Mouse (Mus musculus): Measurements from ENCODE around the gene Plppr4. TPM values are rescaled to one million over a fixed set of nuclear protein-coding genes. Genes with fewer than 3 reads are reported as not detected.

The Plppr4 gene
- 0.29 and 0.41 TPM in 2 replicates for polyA plus RNA-seq (2015; fragmentation: Nextera tagmentation; extraction: Ambion mirVana)

DNA sequence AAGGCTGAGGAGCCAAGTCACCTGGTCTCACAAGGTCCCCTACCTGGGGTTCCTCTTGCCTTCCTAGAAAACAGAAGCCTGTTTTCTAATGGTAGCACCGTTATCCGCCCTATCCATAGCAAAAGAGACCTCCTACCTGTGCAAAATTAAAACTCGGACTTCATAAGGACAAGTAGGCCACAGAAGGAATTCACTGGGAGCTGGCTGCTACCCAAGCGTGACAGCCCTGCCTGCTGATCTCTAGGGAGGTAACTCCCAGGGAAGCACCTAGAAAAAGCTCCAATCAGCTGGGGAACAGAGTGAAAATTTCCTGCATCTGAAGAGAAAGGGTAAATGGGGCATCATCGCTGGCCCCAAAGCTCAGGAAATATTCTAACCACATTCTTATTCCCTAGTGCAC, at the start of gene Plppr4:
Gene Plppr4, minus strand, starts transcription at position 349 of the 400 bp plus-strand sequence.
- ATAC-seq (ENCODE audit: low FRiP score, low read depth), result no peak
- Histone ChIP-seq H3K4me3 (peak within 1 kb of the TSS; percentile 52), H3K4me2 (replicated peaks) (peak within 1 kb of the TSS; percentile 90), H3K27me3 (peaks cover 19% of the 10 kb centered on the region), H3K36me3 (no peaks in the 10 kb centered on the region), H3K27ac (no peak within 1 kb of the TSS), H3K9me3 (no peaks in the 10 kb centered on the region), H3K9ac (peak within 1 kb of the TSS; percentile 65), H3K4me1 (peaks cover 8% of the 10 kb centered on the region)
- WGBS, result 38% methylated on average over 5 of the region's 5 CpGs

- ATAC-seq (ENCODE audit: low FRiP score, low read depth), result no peak
- Histone ChIP-seq H3K9me3 (no peaks in the 10 kb centered on the region), H3K27me3 (no peaks in the 10 kb centered on the region), H3K4me3 (no peak overlapping the region), H3K27ac (no peak overlapping the region), H3K36me3 (no peaks in the 10 kb centered on the region), H3K9ac (no peak overlapping the region), H3K4me2 (replicated peaks) (no peak overlapping the region), H3K4me1 (no peaks in the 10 kb centered on the region)
- 84% methylated on average over 2 of the region's 2 CpGs for WGBS
Observed at GRCm38 (mm10) chr3:117405821-117406220, 45.1 kb upstream of the Plppr4 start.

- no peaks in the 10 kb centered on the region for H3K9me3 ChIP-seq
- H3K27me3 ChIP-seq, result no peaks in the 10 kb centered on the region
- no peak overlapping the region for H3K4me3 ChIP-seq
- ATAC-seq (ENCODE audit: low FRiP score, low read depth), result no peak
- H3K4me1 ChIP-seq, result no peaks in the 10 kb centered on the region
- no peak overlapping the region for H3K27ac ChIP-seq
- no peaks in the 10 kb centered on the region for H3K36me3 ChIP-seq
- WGBS, result 87% methylated on average over 3 of the region's 3 CpGs
- no peak overlapping the region for H3K9ac ChIP-seq
- no peak overlapping the region for H3K4me2 ChIP-seq (replicated peaks)
Observed at GRCm38 (mm10) chr3:117403740-117404139, 43.1 kb upstream of the Plppr4 start.

DNA sequence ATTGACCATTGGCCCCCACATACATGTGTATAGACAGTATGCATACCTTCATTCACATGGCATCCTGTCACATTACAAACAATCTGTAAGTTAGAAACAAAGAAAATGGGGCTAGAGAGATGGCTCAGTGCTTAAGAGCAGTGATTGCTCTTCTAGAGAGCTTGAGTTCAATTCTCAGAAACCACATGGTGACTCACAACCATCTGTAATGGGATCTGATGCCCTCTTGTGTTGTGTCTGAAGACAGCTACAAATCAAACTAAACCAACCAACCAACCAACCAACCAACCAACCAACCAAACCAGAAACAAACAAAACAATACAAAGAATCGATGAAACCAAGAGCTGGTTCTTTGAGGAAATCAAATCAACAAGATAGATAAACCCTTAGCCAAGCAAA, 5.4 kb upstream of the Plppr4 start:
- 81% methylated on average over 1 of the region's 1 CpGs for WGBS
- H3K4me2 ChIP-seq (replicated peaks), result no peak overlapping the region
- no peaks in the 10 kb centered on the region for H3K4me1 ChIP-seq
- no peak overlapping the region for H3K27ac ChIP-seq
- H3K9me3 ChIP-seq, result no peaks in the 10 kb centered on the region
- H3K27me3 ChIP-seq, result peaks cover 3% of the 10 kb centered on the region; the same call in 1 of the 2 replicates
- H3K9ac ChIP-seq, result no peak overlapping the region
- no peaks in the 10 kb centered on the region for H3K36me3 ChIP-seq
- H3K4me3 ChIP-seq, result no peak overlapping the region
- ATAC-seq (ENCODE audit: low FRiP score, low read depth), result no peak

- no peak overlapping the region for H3K27ac ChIP-seq
- ATAC-seq (ENCODE audit: low FRiP score, low read depth), result peak; percentile 76
Observed at GRCm38 (mm10) chr3:117359686-117360521, 772 bp downstream of the Plppr4 start.

DNA sequence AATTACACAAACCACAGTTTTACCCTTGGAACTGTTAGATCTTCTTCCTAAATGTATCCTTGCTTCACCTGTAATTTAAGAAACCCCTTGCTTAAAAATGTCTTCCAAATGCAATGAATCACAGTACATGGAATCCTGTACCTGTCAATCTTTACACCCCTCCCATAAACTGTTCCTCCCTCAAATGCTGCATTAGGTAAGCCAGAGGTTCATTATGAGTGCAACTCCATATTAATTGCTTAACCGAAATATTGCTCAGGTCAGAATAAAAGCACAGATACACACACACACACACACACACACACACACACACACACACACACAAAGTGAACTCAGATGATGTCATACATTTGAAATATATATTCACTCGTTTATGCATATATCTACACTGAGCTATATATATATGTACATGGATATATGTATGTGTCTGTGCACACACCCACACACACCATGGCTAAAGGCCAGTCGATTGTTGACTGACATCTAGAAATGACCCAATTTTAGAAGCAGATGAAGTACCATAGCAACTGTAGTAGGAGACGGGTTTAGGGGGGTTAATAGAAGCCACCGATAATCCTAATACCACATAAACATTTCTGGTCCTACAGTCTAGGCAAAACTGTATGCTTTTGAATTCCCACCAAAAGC, 1.6 kb downstream of the Plppr4 start:
- no peak overlapping the region for H3K9ac ChIP-seq
- no peak for ATAC-seq (ENCODE audit: low FRiP score, low read depth)
- H3K9me3 ChIP-seq, result no peaks in the 10 kb centered on the region
- peak overlapping the region; percentile 90 for H3K4me2 ChIP-seq (replicated peaks)
- H3K27ac ChIP-seq, result no peak overlapping the region
- peaks cover 8% of the 10 kb centered on the region for H3K4me1 ChIP-seq
- H3K27me3 ChIP-seq, result peaks cover 19% of the 10 kb centered on the region
- no peaks in the 10 kb centered on the region for H3K36me3 ChIP-seq
- 79% methylated on average over 5 of the region's 5 CpGs for WGBS
- H3K4me3 ChIP-seq, result no peak overlapping the region

More at GRCm38 (mm10) chr3:117359686-117360521, 772 bp downstream of the Plppr4 start:
- peak overlapping the region; percentile 52 for H3K4me3 ChIP-seq
- H3K36me3 ChIP-seq, result no peaks in the 10 kb centered on the region
- peak overlapping the region; percentile 90 for H3K4me2 ChIP-seq (replicated peaks)
- H3K4me1 ChIP-seq, result peaks cover 8% of the 10 kb centered on the region
- peaks cover 19% of the 10 kb centered on the region for H3K27me3 ChIP-seq
- no peaks in the 10 kb centered on the region for H3K9me3 ChIP-seq
- H3K9ac ChIP-seq, result peak overlapping the region; percentile 65
- 1% methylated on average over 46 of the region's 46 CpGs for WGBS

- ATAC-seq (ENCODE audit: low FRiP score, low read depth), result no peak
- WGBS, result 84% methylated on average over 3 of the region's 3 CpGs
Observed at GRCm38 (mm10) chr3:117357367-117357766, 3.3 kb downstream of the Plppr4 start.

DNA sequence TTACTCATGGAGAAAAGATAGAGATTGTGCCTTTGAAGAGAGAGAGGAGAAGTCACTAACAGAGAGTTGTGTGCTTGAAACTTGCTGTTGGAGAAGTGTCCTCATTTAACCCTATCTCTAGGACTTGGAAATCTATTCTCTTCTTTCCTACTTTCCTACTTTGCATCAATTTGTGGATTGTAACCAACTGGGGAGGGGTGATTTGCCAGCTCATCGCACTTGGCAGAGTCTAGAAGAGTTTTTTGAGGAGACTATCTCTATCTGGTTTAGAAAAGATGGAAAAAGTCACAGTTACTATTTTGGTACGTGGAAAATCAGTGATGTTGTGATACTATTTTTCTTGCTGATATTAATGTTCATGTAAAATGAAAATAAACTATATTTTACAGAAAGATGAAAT, 6.7 kb downstream of the Plppr4 start:
- H3K4me2 ChIP-seq (replicated peaks), result no peak overlapping the region
- no peaks in the 10 kb centered on the region for H3K4me1 ChIP-seq
- H3K27me3 ChIP-seq, result no peaks in the 10 kb centered on the region
- H3K27ac ChIP-seq, result no peak overlapping the region
- 79% methylated on average over 2 of the region's 2 CpGs for WGBS
- no peak overlapping the region for H3K4me3 ChIP-seq
- H3K9ac ChIP-seq, result no peak overlapping the region
- H3K36me3 ChIP-seq, result no peaks in the 10 kb centered on the region
- no peaks in the 10 kb centered on the region for H3K9me3 ChIP-seq
- no peak for ATAC-seq (ENCODE audit: low FRiP score, low read depth)

More at GRCm38 (mm10) chr3:117357367-117357766, 3.3 kb downstream of the Plppr4 start:
- Histone ChIP-seq H3K4me3 (no peak overlapping the region), H3K4me1 (peaks cover 8% of the 10 kb centered on the region), H3K27ac (no peak overlapping the region), H3K9me3 (no peaks in the 10 kb centered on the region), H3K9ac (no peak overlapping the region), H3K27me3 (peaks cover 19% of the 10 kb centered on the region), H3K4me2 (replicated peaks) (no peak overlapping the region), H3K36me3 (no peaks in the 10 kb centered on the region)

DNA sequence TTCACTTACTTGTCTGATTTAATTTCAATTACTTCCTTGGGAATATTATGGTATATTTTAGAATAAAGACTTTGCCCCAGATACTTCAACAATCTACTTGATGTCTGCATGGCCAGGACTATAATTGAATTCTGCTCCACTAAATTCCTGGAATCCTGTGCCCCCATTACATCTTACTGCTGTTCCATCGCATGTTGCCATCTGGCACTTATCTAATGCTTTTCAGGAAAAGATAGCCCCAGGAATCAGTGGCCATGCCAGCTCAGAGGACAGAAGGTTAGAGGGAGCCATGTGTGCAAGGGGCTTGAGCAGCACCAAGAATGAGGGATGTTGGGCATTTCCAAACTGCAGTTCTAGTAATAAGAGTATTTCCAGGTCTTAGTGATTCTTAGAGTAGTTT, 14.3 kb downstream of the Plppr4 start:
- Histone ChIP-seq H3K27ac (no peak overlapping the region), H3K4me2 (replicated peaks) (no peak overlapping the region), H3K4me1 (no peaks in the 10 kb centered on the region), H3K9me3 (no peaks in the 10 kb centered on the region), H3K36me3 (no peaks in the 10 kb centered on the region), H3K4me3 (no peak overlapping the region), H3K9ac (no peak overlapping the region), H3K27me3 (no peaks in the 10 kb centered on the region)
- ATAC-seq (ENCODE audit: low FRiP score, low read depth), result no peak
- 89% methylated on average over 1 of the region's 1 CpGs for WGBS

DNA sequence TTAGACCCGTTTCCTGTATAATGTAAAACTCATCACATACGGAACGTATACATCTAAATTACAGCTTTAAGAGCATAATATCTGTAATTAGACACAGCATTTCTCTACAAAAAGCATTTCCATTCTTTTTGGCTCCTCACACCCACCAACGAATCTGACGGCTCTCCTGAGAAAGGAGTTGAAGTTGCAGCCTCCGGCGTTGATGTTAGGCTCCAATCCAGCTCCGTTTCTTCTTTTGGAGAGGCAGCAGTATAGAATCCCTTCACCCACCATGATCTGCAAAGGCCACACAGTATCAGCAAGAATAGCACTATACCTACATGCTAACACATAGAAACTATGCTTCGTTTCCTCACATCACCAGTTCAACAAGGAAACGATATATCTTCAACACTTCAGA, 29.2 kb downstream of the Plppr4 start:
- 82% methylated on average over 10 of the region's 10 CpGs for WGBS
- Histone ChIP-seq H3K9me3 (no peaks in the 10 kb centered on the region), H3K9ac (no peak overlapping the region), H3K4me2 (replicated peaks) (no peak overlapping the region), H3K36me3 (no peaks in the 10 kb centered on the region), H3K4me3 (no peak overlapping the region), H3K4me1 (no peaks in the 10 kb centered on the region), H3K27ac (no peak overlapping the region), H3K27me3 (no peaks in the 10 kb centered on the region)
- ATAC-seq (ENCODE audit: low FRiP score, low read depth), result no peak

- Histone ChIP-seq H3K4me1 (no peaks in the 10 kb centered on the region), H3K27ac (no peak overlapping the region), H3K27me3 (no peaks in the 10 kb centered on the region), H3K36me3 (no peaks in the 10 kb centered on the region), H3K4me3 (no peak overlapping the region), H3K9ac (no peak overlapping the region), H3K9me3 (no peaks in the 10 kb centered on the region), H3K4me2 (replicated peaks) (no peak overlapping the region)
- 76% methylated on average over 6 of the region's 6 CpGs for WGBS
- ATAC-seq (ENCODE audit: low FRiP score, low read depth), result no peak
Observed at GRCm38 (mm10) chr3:117329485-117329884, 31.2 kb downstream of the Plppr4 start.

DNA sequence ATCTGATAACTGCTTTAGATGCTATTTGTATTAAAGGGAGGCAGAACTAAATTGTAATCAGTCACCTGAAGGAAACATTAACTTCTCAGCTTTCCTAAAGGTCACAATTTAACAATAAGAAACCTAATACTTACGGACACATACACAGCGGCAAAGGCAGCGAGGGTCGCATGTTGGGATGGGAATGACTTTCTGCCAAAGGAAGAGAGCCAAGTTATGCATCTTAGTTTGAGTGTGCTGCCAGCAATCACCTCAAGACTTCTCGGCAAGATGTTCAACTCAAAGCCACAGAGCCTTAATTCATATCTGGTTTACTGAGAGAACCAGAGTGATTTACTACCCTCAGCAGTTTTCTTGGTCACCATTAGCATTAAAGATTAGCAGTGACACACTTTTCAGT, 34.1 kb downstream of the Plppr4 start:
- Histone ChIP-seq H3K9ac (no peak overlapping the region), H3K9me3 (no peaks in the 10 kb centered on the region), H3K36me3 (no peaks in the 10 kb centered on the region), H3K27ac (no peak overlapping the region), H3K4me1 (no peaks in the 10 kb centered on the region), H3K4me2 (replicated peaks) (no peak overlapping the region), H3K27me3 (no peaks in the 10 kb centered on the region), H3K4me3 (no peak overlapping the region)
- WGBS, result 79% methylated on average over 5 of the region's 5 CpGs
- no peak for ATAC-seq (ENCODE audit: low FRiP score, low read depth)

All from limb, embryonic 13.5 days (tissue).